ENCODE assay signal across 9 mouse cellular contexts in genomic region chrX:11631186-11631913, GRCm38 (mm10).
DNase-seq lines count a peak whose midpoint lies in the region; ATAC-seq and TF ChIP-seq lines count a peak whose summit lies in the region.
"Had no signal": no experiment of that assay in that cellular context is flagged by ENCODE, and none has a peak within 500 bp of the region (broad histone marks: within the 10 kb centered on the region; RNA-seq: fewer than 3 reads in every experiment).

No protein-coding gene starts in this region.

- no peak overlapping the region for H3K9ac ChIP-seq in heart, embryonic 15.5 days
- H3K9ac ChIP-seq in hindbrain, postnatal 0 days (replicated peaks; ENCODE audit: low read length), result no peak overlapping the region
- no peak overlapping the region for H3K9ac ChIP-seq in limb, embryonic 15.5 days

- TF ChIP-seq POLR2A in bone marrow macrophage, adult 2 months (IDR thresholded peaks at IDR 0.05; ENCODE audit: borderline replicate concordance, low read depth, low read length), result no peak

- H3K27me3 ChIP-seq in heart, embryonic 15.5 days, result no peaks in the 10 kb centered on the region
- H3K27me3 ChIP-seq in hindbrain, postnatal 0 days (ENCODE audit: insufficient read depth, low read length), result no peaks in the 10 kb centered on the region
- 0 out of 2 replicates have a peak, but pooled peaks cover 8% of the 10 kb centered on the region for H3K27me3 ChIP-seq in limb, embryonic 15.5 days

- intact Hi-C loops in heart, postnatal 25 days (cut with DNase I), result loop anchor here (5.0 to 10.0 kb wide), 5 partner anchors 227 to 621 kb away; no protein-coding TSS in a partner anchor

- 26% methylated on average over 14 of the region's 14 CpGs for WGBS in heart, embryonic 15.5 days
- 23% methylated on average over 14 of the region's 14 CpGs for WGBS in hindbrain, postnatal 0 days
- WGBS in limb, embryonic 15.5 days, result 22% methylated on average over 14 of the region's 14 CpGs

- peak overlapping the region; percentile 53 for H3K4me2 ChIP-seq in heart, embryonic 15.5 days
- peak overlapping the region; percentile 35 for H3K4me2 ChIP-seq in hindbrain, postnatal 0 days (ENCODE audit: low read depth, low read length)
- H3K4me2 ChIP-seq in limb, embryonic 15.5 days, result peak overlapping the region; percentile 24; the same call in 1 of the 2 replicates

- no peak for TF ChIP-seq CTCF in bone marrow macrophage, adult 2 months (IDR thresholded peaks at IDR 0.05; ENCODE audit: low read depth, low read length)
- TF ChIP-seq CTCF in hindbrain, postnatal 0 days (IDR thresholded peaks at IDR 0.05; ENCODE audit: low read depth), result no peak

- H3K4me1 ChIP-seq in heart, embryonic 15.5 days (replicated peaks), result no peaks in the 10 kb centered on the region
- 0 out of 2 replicates have a peak, but pooled peaks cover 4% of the 10 kb centered on the region for H3K4me1 ChIP-seq in bone marrow macrophage, adult 2 months (ENCODE audit: control insufficient read depth, insufficient read depth, low read length)
- H3K4me1 ChIP-seq in hindbrain, postnatal 0 days (ENCODE audit: insufficient read depth, low read length), result no peaks in the 10 kb centered on the region
- H3K4me1 ChIP-seq in limb, embryonic 15.5 days, result peaks cover 2% of the 10 kb centered on the region; the same call in 1 of the 2 replicates

- peak overlapping the region; percentile 14; the same call in 1 of the 2 replicates for H3K4me3 ChIP-seq in heart, embryonic 15.5 days
- H3K4me3 ChIP-seq in bone marrow macrophage, adult 2 months (ENCODE audit: insufficient read depth, low read length), result peak overlapping the region; percentile 15
- no peak overlapping the region for H3K4me3 ChIP-seq in hindbrain, postnatal 0 days (ENCODE audit: low read length)
- H3K4me3 ChIP-seq in limb, embryonic 15.5 days, result 0 out of 2 replicates have a peak overlapping the region, but pooled peaks have one; percentile 4

- no peaks in the 10 kb centered on the region for H3K9me3 ChIP-seq in heart, embryonic 15.5 days (replicated peaks)
- no peaks in the 10 kb centered on the region for H3K9me3 ChIP-seq in hindbrain, postnatal 0 days (ENCODE audit: low read length)
- no peaks in the 10 kb centered on the region for H3K9me3 ChIP-seq in limb, embryonic 15.5 days
- H3K9me3 ChIP-seq: G1E had no signal

- DNase-seq in heart, postnatal 25 days (ENCODE audit: low spot score), result no peak
- peak; percentile 22 for DNase-seq in hindbrain, postnatal 0 days (ENCODE audit: low spot score)
- peak; percentile 20 for DNase-seq in thymus, postnatal 0 days (ENCODE audit: low spot score)
- DNase-seq in c-Kit-positive CD71-positive TER-119-positive erythroid progenitor cells, embryonic 14.5 days (ENCODE audit: low spot score), result no peak
- no peak for DNase-seq in cerebellum, adult 9-11 months

- no peak overlapping the region for H3K27ac ChIP-seq in heart, embryonic 15.5 days
- H3K27ac ChIP-seq in bone marrow macrophage, adult 2 months (ENCODE audit: insufficient read depth, low read depth, low read length), result no peak overlapping the region
- H3K27ac ChIP-seq in hindbrain, postnatal 0 days, result peak overlapping the region; percentile 15; the same call in 1 of the 2 replicates
- no peak overlapping the region for H3K27ac ChIP-seq in limb, embryonic 15.5 days

- no peak for ATAC-seq in heart, embryonic 15.5 days (replicated peaks; ENCODE audit: insufficient number of reproducible peaks, insufficient read depth, low FRiP score, low read depth)
- ATAC-seq in hindbrain, postnatal 0 days, result 0 out of 2 replicates have a peak, but pooled peaks have one; percentile 40
- ATAC-seq in limb, embryonic 15.5 days (ENCODE audit: insufficient number of reproducible peaks, low FRiP score, low TSS enrichment, low read depth), result no peak

- H3K36me3 ChIP-seq in heart, embryonic 15.5 days, result no peaks in the 10 kb centered on the region
- H3K36me3 ChIP-seq in hindbrain, postnatal 0 days (ENCODE audit: insufficient read depth, low read length), result no peaks in the 10 kb centered on the region
- H3K36me3 ChIP-seq in limb, embryonic 15.5 days, result no peaks in the 10 kb centered on the region
- H3K36me3 ChIP-seq: G1E had no signal

Comparison
In these comparisons a context has a peak if more than half of its experiments do, and no peak if none do; other contexts are left out.
1. DNase-seq: peak in hindbrain, postnatal 0 days (single experiment) and thymus, postnatal 0 days (single experiment); none in heart, postnatal 25 days (single experiment), c-Kit-positive CD71-positive TER-119-positive erythroid progenitor cells, embryonic 14.5 days (single experiment) and cerebellum, adult 9-11 months (single experiment).
2. Peak in every context shown above with its lines, with median percentiles within 50 percentile points of each other: H3K4me2 ChIP-seq.